Mouse (Mus musculus): ENCODE data around the gene Ctdsp1. TPM values are rescaled to one million over a fixed set of nuclear protein-coding genes. Genes with fewer than 3 reads are reported as not detected.

The Ctdsp1 gene
- polyA plus RNA-seq, 1 experiment from 2014 or later = 82.0 TPM

DNA sequence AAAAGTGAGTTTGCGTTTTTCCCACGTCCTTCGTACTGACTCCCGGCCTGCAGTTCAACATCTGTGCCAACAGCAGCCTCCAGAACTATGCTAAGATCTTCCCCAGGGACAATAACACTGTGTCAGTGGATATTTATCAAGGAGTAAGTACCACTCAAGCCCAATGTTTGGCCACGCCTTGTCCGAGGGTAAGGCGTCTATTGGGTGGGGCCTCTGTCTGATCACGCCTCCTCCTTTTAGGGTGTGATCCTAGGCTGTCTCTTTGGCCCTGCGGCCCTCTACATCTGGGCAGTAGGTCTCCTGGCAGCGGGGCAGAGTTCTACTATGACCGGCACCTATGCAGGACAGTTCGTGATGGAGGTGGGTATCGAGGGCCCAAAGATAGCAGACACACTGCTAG lies 7.9 kb upstream of the Ctdsp1 start:
- Histone ChIP-seq H3K4me1 (peaks cover 15% of the 10 kb centered on the region), H3K27me3 (no peaks in the 10 kb centered on the region), H3K27ac (no peak overlapping the region), H3K4me2 (no peak overlapping the region), H3K9me3 (replicated peaks) (no peaks in the 10 kb centered on the region), H3K36me3 (no peaks in the 10 kb centered on the region), H3K9ac (no peak overlapping the region), H3K4me3 (replicated peaks) (no peak overlapping the region)
- no peak for ATAC-seq (replicated peaks; ENCODE audit: low FRiP score)
- WGBS = 79% methylated on average over 13 of the region's 13 CpGs

DNA sequence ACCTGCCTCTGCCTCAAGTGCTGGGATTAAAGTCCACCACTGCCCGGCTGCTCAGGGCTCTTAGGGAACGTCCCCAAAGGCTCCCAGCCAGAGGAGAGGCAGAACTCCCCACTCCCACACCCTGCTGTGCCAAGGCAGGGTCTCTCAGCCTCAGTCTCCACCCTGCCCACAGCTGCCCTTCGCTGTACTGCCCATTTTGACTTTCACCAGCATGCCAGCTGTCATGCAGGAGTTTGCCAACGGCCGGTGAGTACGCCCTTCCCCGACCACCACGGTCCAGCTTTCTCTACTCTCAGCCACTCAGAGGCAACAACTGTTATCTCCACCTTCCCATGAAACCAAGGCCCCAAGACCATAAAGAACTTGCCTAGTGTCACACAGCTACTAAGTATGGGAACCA lies 6.8 kb upstream of the Ctdsp1 start:
- WGBS = 87% methylated on average over 8 of the region's 8 CpGs
- H3K9ac ChIP-seq = no peak overlapping the region
- no peaks in the 10 kb centered on the region for H3K36me3 ChIP-seq
- no peak for ATAC-seq (replicated peaks; ENCODE audit: low FRiP score)
- H3K4me3 ChIP-seq (replicated peaks) = no peak overlapping the region
- H3K27me3 ChIP-seq = no peaks in the 10 kb centered on the region
- H3K9me3 ChIP-seq (replicated peaks) = no peaks in the 10 kb centered on the region
- H3K27ac ChIP-seq = no peak overlapping the region
- H3K4me1 ChIP-seq = peaks cover 19% of the 10 kb centered on the region
- no peak overlapping the region for H3K4me2 ChIP-seq

DNA sequence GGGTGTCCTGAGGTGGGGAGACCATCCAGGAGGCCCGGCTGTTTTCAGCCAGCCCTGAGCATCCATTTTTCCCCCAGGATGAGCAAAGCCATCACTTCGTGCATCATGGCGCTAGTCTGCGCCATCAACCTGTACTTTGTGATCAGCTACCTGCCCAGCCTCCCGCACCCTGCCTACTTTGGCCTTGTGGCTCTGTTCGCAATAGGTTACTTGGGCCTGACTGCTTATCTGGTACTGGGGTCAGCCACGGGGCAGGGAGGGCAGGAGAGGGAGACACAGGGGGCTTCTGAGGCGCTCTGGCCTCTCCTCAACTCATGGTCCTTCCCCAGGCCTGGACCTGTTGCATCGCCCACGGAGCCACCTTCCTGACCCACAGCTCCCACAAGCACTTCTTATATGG lies 6.2 kb upstream of the Ctdsp1 start:
- Histone ChIP-seq H3K4me3 (replicated peaks) (no peak overlapping the region), H3K9me3 (replicated peaks) (no peaks in the 10 kb centered on the region), H3K27me3 (no peaks in the 10 kb centered on the region), H3K4me1 (peaks cover 24% of the 10 kb centered on the region), H3K4me2 (no peak overlapping the region), H3K9ac (no peak overlapping the region), H3K36me3 (no peaks in the 10 kb centered on the region), H3K27ac (no peak overlapping the region)
- no peak for ATAC-seq (replicated peaks; ENCODE audit: low FRiP score)
- 92% methylated on average over 10 of the region's 10 CpGs for WGBS

DNA sequence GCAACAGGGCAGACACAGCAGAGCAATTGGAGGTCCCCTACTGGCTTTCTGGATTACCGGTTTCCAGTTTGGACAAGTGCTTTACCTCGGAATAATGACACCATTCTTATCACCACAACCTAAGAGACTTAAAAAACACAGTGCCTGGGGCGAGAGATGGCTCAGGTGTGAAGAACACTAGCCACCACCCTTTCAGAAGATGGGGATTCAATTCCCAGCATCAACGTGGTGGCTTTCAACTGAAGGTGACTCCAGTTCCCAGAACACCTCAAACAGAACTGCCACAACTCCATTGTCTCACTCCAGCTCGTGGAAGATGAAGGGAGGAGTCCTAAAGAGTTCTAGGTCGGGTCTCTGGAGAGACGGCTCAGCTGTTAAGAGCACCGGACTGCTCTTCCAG lies 5.8 kb upstream of the Ctdsp1 start:
- no peak for ATAC-seq (replicated peaks; ENCODE audit: low FRiP score)
- Histone ChIP-seq H3K4me1 (peaks cover 29% of the 10 kb centered on the region), H3K36me3 (no peaks in the 10 kb centered on the region), H3K27me3 (no peaks in the 10 kb centered on the region), H3K9ac (no peak overlapping the region), H3K4me2 (no peak overlapping the region), H3K4me3 (replicated peaks) (no peak overlapping the region), H3K9me3 (replicated peaks) (no peaks in the 10 kb centered on the region), H3K27ac (no peak overlapping the region)
- WGBS = 88% methylated on average over 8 of the region's 8 CpGs

DNA sequence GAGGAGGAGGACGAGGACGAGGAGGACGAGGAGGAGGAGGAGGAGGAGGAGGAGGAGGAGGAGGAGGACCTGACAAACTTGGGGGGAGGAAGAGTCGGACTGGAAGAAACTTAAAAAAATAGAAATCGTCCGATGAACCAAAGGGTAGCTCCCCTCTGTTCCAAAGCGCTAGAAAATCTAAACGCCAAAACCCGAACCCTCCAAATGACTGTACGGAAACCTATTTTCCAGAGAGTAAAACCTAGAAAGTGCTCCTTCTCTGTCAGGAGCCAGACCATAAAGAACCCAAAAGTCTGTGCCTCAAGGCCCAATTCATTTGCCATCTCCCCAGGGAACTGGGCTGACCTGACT lies 5.0 kb upstream of the Ctdsp1 start:
- H3K4me3 ChIP-seq (replicated peaks) = peak overlapping the region; percentile 52
- H3K27ac ChIP-seq = peak overlapping the region; percentile 99
- H3K27me3 ChIP-seq = no peaks in the 10 kb centered on the region
- peak overlapping the region; percentile 68 for H3K4me2 ChIP-seq
- no peaks in the 10 kb centered on the region for H3K9me3 ChIP-seq (replicated peaks)
- whole genome bisulfite sequencing = 43% methylated on average over 7 of the region's 10 CpGs
- H3K9ac ChIP-seq = peak overlapping the region; percentile 63
- H3K36me3 ChIP-seq = no peaks in the 10 kb centered on the region
- H3K4me1 ChIP-seq = peaks cover 34% of the 10 kb centered on the region
- no peak for ATAC-seq (replicated peaks; ENCODE audit: low FRiP score)

DNA sequence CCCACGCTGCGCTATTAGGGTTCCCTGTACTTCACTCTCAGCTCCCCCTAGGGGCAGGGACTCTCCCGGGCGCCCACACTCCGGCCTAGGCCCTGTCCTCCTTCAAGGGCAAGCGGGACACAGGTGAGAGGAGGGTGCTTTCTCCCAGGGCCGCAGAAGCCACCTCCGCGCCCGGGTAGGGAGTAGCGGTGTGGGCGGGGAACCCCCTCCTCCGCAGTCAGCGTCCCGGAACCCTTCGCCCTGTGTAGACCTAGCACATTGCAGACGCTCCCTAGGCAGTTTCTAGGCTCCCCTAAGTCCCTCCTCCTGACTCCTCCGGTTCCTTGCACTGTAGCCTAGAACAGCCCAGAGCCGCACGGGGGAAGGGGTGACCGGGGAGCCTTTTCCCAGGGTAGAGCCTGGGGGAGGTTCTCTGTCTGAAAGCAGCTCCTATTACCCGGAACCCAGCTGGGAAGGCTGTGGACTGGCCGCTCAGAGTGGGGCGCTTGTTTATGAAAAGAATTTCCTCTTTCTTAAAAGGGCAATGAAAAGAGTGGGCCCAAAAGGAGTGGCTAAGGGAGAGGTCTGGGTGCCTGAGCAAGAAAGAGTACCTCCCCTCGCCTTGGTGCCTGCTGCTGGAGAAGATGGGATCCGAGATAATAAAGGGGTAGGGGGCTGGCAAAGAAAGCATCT lies 4.5 kb upstream of the Ctdsp1 start:
- WGBS = under 1% methylated on average over 26 of the region's 26 CpGs

DNA sequence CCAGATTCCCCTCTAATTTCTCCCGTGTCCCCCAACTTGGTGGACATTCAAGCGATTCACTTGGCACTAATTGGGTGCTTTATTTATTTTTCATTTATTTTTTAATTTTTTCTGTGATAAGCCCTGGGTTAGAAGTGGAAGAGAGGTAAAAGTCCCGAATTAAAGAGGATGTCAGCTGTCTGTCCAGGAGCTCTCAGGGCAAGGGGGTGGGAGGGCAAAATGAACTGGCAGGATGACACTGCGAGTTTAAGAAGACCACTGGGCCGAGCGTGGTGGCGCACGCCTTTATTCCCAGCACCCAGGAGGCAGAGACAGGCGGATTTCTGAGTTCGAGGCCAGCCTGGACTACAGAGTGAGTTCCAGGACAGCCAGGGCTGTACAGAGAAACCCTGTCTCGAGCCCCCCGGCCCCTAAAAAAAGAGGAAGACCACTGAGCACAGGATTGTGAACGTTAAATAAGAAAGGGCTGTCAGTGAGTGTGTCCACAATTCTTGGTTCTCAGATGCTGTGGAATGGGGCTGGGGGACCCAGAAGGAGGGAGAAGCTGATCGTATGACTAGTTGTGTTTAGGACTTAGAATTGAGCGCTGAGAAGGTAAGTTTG lies 3.8 kb upstream of the Ctdsp1 start:
- Histone ChIP-seq H3K9ac (peak overlapping the region; percentile 63; the same call in 1 of the 2 replicates), H3K4me2 (peak overlapping the region; percentile 68), H3K9me3 (replicated peaks) (no peaks in the 10 kb centered on the region), H3K4me3 (replicated peaks) (peak overlapping the region; percentile 52), H3K27me3 (no peaks in the 10 kb centered on the region), H3K4me1 (peaks cover 34% of the 10 kb centered on the region), H3K36me3 (no peaks in the 10 kb centered on the region), H3K27ac (peak overlapping the region; percentile 99)
- ATAC-seq (replicated peaks; ENCODE audit: low FRiP score) = no peak
- whole genome bisulfite sequencing = 55% methylated on average over 15 of the region's 15 CpGs

More for the DNA sequence above, 4.5 kb upstream of the Ctdsp1 start:
- H3K4me1 ChIP-seq = peaks cover 34% of the 10 kb centered on the region
- peak overlapping the region; percentile 68 for H3K4me2 ChIP-seq
- no peaks in the 10 kb centered on the region for H3K36me3 ChIP-seq
- peak overlapping the region; percentile 52 for H3K4me3 ChIP-seq (replicated peaks)
- H3K27ac ChIP-seq = peak overlapping the region; percentile 99
- peak overlapping the region; percentile 63 for H3K9ac ChIP-seq
- no peaks in the 10 kb centered on the region for H3K27me3 ChIP-seq
- peak; percentile 91 for ATAC-seq (replicated peaks; ENCODE audit: low FRiP score)
- H3K9me3 ChIP-seq (replicated peaks) = no peaks in the 10 kb centered on the region

DNA sequence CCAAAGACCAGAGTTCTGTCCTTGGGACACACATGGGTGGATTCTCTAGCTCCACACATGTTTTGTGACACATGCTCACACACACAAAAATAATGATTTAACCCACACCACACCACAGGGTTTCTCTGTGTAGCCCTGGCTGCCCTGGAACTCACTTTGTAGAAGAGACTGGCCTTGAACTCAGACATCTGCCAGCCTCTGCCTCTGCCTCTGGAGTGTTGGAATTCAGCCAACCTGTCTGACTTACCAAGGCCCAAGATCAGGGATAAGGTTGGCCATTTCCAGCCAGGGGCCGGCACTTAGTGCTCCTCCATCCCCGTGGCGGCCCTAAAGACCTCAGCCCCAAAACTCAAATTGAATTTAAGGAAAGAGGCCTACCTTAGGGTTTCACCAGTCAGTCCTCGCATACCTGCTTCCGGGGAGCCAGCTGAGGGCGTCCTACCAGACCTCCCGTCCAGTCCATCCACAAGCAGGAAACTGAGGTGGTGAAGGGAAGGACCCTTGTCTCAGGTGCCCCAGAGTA lies 2.9 kb upstream of the Ctdsp1 start:
- Histone ChIP-seq H3K9me3 (replicated peaks) (no peaks in the 10 kb centered on the region), H3K4me2 (no peak overlapping the region), H3K27ac (peak overlapping the region; percentile 99; the same call in 1 of the 2 replicates), H3K4me3 (replicated peaks) (no peak overlapping the region), H3K36me3 (peaks cover 4% of the 10 kb centered on the region), H3K27me3 (no peaks in the 10 kb centered on the region), H3K9ac (no peak overlapping the region), H3K4me1 (peaks cover 44% of the 10 kb centered on the region)
- WGBS = 76% methylated on average over 7 of the region's 7 CpGs
- ATAC-seq (replicated peaks; ENCODE audit: low FRiP score) = no peak

DNA sequence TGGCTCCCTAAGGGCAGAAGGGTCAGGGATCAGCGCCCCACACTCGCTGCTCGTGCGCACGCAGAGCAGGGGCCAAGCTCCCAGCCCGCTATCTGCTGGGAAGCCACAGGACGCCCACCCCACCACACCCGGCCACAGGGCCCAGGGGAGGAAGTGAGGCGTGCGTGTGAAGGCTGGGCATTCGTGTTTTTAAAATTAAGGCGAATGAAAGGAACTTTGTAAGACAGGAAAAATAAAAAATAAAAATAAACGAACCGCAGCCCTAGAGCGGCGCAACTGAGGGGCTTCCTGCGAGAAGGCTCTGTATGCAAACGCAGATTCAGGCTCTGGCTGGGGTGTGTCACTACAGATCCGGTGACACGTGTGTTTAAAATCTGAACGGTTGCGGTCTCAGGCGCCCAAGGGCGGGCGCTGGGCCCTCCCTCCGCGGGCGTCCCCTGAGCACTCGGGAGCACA lies 1.4 kb upstream of the Ctdsp1 start:
- Histone ChIP-seq H3K4me1 (peaks cover 56% of the 10 kb centered on the region), H3K9ac (peak overlapping the region; percentile 33), H3K9me3 (replicated peaks) (no peaks in the 10 kb centered on the region), H3K4me3 (replicated peaks) (peak overlapping the region; percentile 97), H3K36me3 (peaks cover 18% of the 10 kb centered on the region), H3K4me2 (peak overlapping the region; percentile 93), H3K27ac (peak overlapping the region; percentile 98), H3K27me3 (no peaks in the 10 kb centered on the region)
- ATAC-seq (replicated peaks; ENCODE audit: low FRiP score) = no peak
- WGBS = 5% methylated on average over 29 of the region's 29 CpGs

DNA sequence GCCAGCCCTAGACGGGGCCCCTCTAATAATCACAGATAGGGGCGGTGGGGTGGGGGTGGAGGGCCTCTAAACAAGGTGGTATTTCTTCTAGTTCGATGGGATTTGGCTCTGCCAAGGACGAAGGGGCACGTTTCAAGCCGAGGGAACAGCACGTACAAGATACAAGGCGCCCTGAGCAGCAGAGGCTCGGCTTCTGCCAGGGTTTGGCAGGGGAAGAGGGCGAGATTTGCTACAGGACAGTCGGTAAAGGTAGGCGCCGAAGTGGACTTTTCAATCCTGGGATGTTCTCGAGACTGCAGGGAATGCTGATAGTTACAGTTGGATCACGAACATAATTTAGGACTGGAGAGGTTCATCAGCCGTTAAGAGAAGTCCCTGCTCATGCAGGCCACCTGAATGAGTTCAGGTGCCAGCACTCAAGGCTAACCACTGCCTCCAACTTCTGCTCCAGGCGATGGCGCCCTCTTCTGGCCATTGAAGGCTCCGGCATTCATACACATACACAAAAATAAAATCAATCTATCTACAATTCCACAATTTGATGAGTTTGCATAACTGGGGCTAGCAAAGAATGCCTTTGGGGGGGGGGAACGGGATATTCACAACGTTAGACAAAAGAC lies 912 bp upstream of the Ctdsp1 start:
- Histone ChIP-seq H3K27ac (peak overlapping the region; percentile 98), H3K4me2 (peak overlapping the region; percentile 93), H3K9ac (peak overlapping the region; percentile 33), H3K4me1 (peaks cover 59% of the 10 kb centered on the region), H3K4me3 (replicated peaks) (peak overlapping the region; percentile 97), H3K36me3 (peaks cover 23% of the 10 kb centered on the region), H3K9me3 (replicated peaks) (no peaks in the 10 kb centered on the region), H3K27me3 (no peaks in the 10 kb centered on the region)
- no peak for ATAC-seq (replicated peaks; ENCODE audit: low FRiP score)
- WGBS = 4% methylated on average over 21 of the region's 21 CpGs

DNA sequence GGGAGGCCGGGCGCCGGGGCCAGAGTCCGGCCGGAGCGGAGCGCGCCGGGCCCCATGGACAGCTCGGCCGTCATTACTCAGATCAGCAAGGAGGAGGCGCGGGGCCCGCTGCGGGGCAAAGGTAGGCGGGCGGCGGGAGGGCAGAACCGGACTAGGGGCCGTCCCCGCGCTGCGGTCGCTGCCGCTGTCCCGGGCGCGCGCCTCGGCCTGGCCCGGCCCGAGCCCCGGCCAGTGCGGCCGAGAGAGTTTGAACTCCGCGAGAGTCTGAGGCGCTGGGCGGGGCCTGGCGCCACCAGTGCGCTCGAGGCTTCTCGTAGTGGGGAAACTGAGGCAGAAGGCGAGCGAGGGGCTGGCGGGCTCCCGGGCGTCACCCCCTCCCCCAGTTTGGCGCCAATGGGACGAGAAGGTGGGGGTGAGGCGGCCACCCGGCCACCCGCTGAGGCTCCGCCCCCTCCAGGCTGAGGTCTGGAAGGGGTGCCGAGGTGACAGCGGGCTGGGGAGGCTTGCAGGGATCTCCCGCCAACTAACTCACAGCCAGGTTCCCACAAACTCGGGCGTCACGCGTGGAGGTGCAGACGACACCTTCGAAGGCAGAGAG lies 634 bp downstream of the Ctdsp1 start:
- Histone ChIP-seq H3K4me3 (replicated peaks) (peak overlapping the region; percentile 97), H3K9ac (peak overlapping the region; percentile 99), H3K36me3 (peaks cover 24% of the 10 kb centered on the region), H3K4me1 (peaks cover 60% of the 10 kb centered on the region), H3K27ac (peak overlapping the region; percentile 98), H3K9me3 (replicated peaks) (no peaks in the 10 kb centered on the region), H3K27me3 (no peaks in the 10 kb centered on the region), H3K4me2 (peak overlapping the region; percentile 93)
- under 1% methylated on average over 58 of the region's 63 CpGs for WGBS
- peak; percentile 49 for ATAC-seq (replicated peaks; ENCODE audit: low FRiP score)

Measured in kidney, embryonic 15.5 days (tissue).